Mouse (Mus musculus) stomach, embryonic 16.5 days (tissue): Measurements from ENCODE around the gene Gsg1l. TPM values are rescaled to one million over a fixed set of nuclear protein-coding genes. Genes with fewer than 3 reads are reported as not detected.

Source experiments
- ATAC-seq: fragments of 200-750 bp; cut with Nextera tagmentation; 2 replicates; pipeline ENCODE4 v1.8.0; 2017; ENCODE audit warnings: moderate number of reproducible peaks, moderate TSS enrichment; ENCODE audit not compliant: insufficient read depth, low FRiP score
- H3K27ac ChIP-seq: fragments of 300-500 bp; sonication (generic); 2 replicates; pipeline ENCODE4 v1.5.1; 2014; ENCODE audit warnings: low read length
- H3K27me3 ChIP-seq: fragments of 300-500 bp; sonication (generic); 2 replicates; pipeline ENCODE4 v1.6.1; 2014; ENCODE audit warnings: low read length, control low read depth, mixed read lengths; ENCODE audit not compliant: control insufficient read depth, insufficient read depth
- H3K36me3 ChIP-seq: fragments of 300-500 bp; sonication (generic); 2 replicates; pipeline ENCODE4 v1.6.1; 2014; ENCODE audit warnings: low read length; ENCODE audit not compliant: control insufficient read depth, insufficient read depth
- H3K4me1 ChIP-seq: fragments of 300-500 bp; sonication (generic); 2 replicates; pipeline ENCODE4 v1.6.1; 2014; ENCODE audit warnings: low read length, control low read depth, mixed read lengths; ENCODE audit not compliant: control insufficient read depth, insufficient read depth
- H3K4me2 ChIP-seq: fragments of 300-500 bp; sonication (generic); 2 replicates; pipeline ENCODE4 v1.6.1; 2014; ENCODE audit warnings: low read depth, low read length, mixed read lengths
- H3K4me3 ChIP-seq: fragments of 300-500 bp; sonication (generic); replicated peaks from 2 replicates; pipeline ENCODE4 v1.5.1; 2014; ENCODE audit warnings: mild to moderate bottlenecking, low read length
- H3K9ac ChIP-seq: fragments of 300-500 bp; sonication (generic); 2 replicates; pipeline ENCODE4 v1.6.1; 2014; ENCODE audit warnings: low read length
- H3K9me3 ChIP-seq: fragments of 300-500 bp; sonication (generic); replicated peaks from 2 replicates; pipeline ENCODE4 v1.6.1; 2016; ENCODE audit warnings: low read length, control low read depth; ENCODE audit not compliant: control insufficient read depth
- WGBS: fragments of 180-500 bp; shearing (Covaris S2); extraction: QIAGEN DNeasy Blood & Tissue Kit; methylation state at CpG from one replicate; pipeline ENCODE4 v1.1.7; 2014; 5-methylcytosine and 5-hydroxymethylcytosine counted together
- polyA plus RNA-seq: library from polyadenylated mRNA; unstranded; fragments of >200 nt; fragmentation: Nextera tagmentation; extraction: Ambion mirVana; gene quantifications from 2 replicates; pipeline ENCODE4 v1.2.1, GENCODE M21; 2015

Gsg1l gene
- polyA plus RNA-seq, 1 experiment from 2014 or later: 0.77 TPM

- H3K4me1 ChIP-seq: peaks cover 11% of the 10 kb centered on the region; the same call in 1 of the 2 replicates
- no peaks in the 10 kb centered on the region for H3K36me3 ChIP-seq
- no peak overlapping the region for H3K4me2 ChIP-seq
- no peaks in the 10 kb centered on the region for H3K9me3 ChIP-seq
- H3K27me3 ChIP-seq: no peaks in the 10 kb centered on the region
- 56% methylated on average over 5 of the region's 5 CpGs for WGBS
- no peak overlapping the region for H3K4me3 ChIP-seq
- no peak overlapping the region for H3K27ac ChIP-seq
- no peak overlapping the region for H3K9ac ChIP-seq
- no peak for ATAC-seq
Measured at GRCm38 (mm10) chr7:125931602-125932001, 150.6 kb downstream of the Gsg1l start.

DNA sequence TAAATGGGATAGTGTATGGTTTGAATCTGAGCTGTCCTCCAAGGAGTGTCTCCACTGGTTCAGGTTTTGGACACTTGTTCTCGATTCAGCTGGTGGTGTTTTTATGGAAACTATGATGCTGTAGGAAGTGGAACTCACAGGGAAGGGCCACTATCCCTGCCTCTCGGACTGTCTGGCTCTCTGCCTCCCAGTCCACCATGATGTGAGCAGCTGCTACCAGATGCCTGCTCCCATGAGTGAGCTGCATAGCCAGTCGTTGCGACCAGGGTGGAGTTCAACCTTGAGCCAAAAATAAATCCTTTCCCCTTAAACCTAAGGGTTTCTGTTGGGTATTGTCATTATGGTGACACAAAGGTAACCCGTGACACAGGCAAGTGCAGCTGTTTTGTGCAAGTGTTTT is 158.2 kb downstream of the Gsg1l start:
- ATAC-seq: no peak
- WGBS: 68% methylated on average over 5 of the region's 5 CpGs
- no peak overlapping the region for H3K27ac ChIP-seq

DNA sequence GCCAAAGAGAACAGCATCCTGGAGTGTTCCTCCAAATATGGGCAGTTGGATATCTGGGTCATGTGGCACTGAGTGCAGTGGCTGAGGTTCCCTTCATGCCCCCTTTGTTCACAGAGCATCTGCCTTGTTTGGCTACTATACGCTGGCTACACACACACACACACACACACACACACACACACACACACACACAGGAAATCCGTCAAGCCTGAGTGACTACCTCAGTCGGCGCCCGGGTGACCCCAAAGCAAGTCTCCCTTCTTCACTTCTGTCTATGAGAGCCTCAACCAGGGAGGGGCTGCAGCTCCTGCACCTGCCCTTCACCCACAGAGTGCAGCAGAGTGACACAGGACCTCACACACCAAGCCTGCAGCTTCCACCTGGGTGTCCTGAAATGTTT is 161.4 kb downstream of the Gsg1l start:
- Histone ChIP-seq H3K36me3 (no peaks in the 10 kb centered on the region), H3K4me1 (no peaks in the 10 kb centered on the region), H3K4me3 (no peak overlapping the region), H3K27ac (no peak overlapping the region), H3K4me2 (no peak overlapping the region), H3K9ac (no peak overlapping the region), H3K27me3 (no peaks in the 10 kb centered on the region), H3K9me3 (no peaks in the 10 kb centered on the region)
- WGBS: 49% methylated on average over 5 of the region's 5 CpGs
- no peak for ATAC-seq

More for the DNA sequence above, 158.2 kb downstream of the Gsg1l start:
- Histone ChIP-seq H3K27me3 (no peaks in the 10 kb centered on the region), H3K9me3 (no peaks in the 10 kb centered on the region), H3K36me3 (no peaks in the 10 kb centered on the region), H3K4me2 (no peak overlapping the region), H3K9ac (no peak overlapping the region), H3K4me1 (no peaks in the 10 kb centered on the region), H3K4me3 (no peak overlapping the region)

DNA sequence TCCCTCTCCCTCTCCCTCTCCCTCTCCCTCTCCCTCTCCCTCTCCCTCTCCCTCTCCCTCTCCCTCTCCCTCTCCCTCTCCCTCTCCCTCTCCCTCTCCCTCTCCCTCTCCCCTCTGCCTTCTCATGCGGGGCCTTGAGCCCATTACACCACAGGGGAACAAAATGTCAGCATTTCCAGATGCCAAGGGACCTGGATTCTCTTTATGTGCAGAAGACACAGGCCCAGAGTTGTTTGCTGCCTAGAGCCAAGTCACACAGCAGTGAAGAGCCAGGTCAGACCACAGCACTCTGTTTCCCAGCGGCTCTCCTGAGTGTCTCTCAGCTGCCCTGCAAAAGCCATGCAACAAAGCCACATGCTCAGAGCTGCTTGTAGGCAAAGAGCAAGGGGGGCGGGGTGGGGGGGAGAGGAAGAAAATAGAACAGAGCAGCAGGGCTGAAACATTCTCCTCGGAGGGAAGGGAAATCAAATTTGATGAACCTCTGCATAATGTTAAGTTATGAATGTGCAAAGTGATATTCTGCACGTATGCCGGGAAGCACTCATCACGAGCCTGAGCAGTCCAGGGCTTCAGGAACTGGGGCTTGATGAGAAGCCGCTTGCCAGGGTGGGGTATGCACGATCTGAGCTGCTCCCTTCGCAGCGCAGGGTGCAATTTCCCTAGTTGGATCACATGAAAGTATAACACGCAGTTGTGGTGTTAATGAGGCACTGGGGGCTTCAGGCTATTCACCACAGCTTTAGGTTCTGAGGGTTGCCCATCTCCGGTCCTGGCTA is 181.6 kb downstream of the Gsg1l start:
- H3K36me3 ChIP-seq: no peaks in the 10 kb centered on the region
- H3K9ac ChIP-seq: no peak overlapping the region
- H3K27ac ChIP-seq: no peak overlapping the region
- no peaks in the 10 kb centered on the region for H3K9me3 ChIP-seq
- 60% methylated on average over 13 of the region's 13 CpGs for WGBS
- H3K27me3 ChIP-seq: no peaks in the 10 kb centered on the region
- no peaks in the 10 kb centered on the region for H3K4me1 ChIP-seq
- H3K4me3 ChIP-seq: no peak overlapping the region
- ATAC-seq: no peak
- no peak overlapping the region for H3K4me2 ChIP-seq

GRCm38 (mm10) chr7:125899916-125900315 is 182.3 kb downstream of the Gsg1l start:
- H3K4me1 ChIP-seq: no peaks in the 10 kb centered on the region
- no peaks in the 10 kb centered on the region for H3K27me3 ChIP-seq
- no peak overlapping the region for H3K9ac ChIP-seq
- H3K27ac ChIP-seq: no peak overlapping the region
- no peaks in the 10 kb centered on the region for H3K9me3 ChIP-seq
- H3K36me3 ChIP-seq: no peaks in the 10 kb centered on the region
- no peak overlapping the region for H3K4me3 ChIP-seq
- WGBS: 58% methylated on average over 2 of the region's 2 CpGs
- H3K4me2 ChIP-seq: no peak overlapping the region
- no peak for ATAC-seq

- Histone ChIP-seq H3K4me1 (no peaks in the 10 kb centered on the region), H3K9me3 (no peaks in the 10 kb centered on the region), H3K9ac (no peak overlapping the region), H3K4me2 (no peak overlapping the region), H3K36me3 (no peaks in the 10 kb centered on the region), H3K27ac (peak overlapping the region; percentile 47; the same call in 1 of the 2 replicates), H3K27me3 (no peaks in the 10 kb centered on the region), H3K4me3 (no peak overlapping the region)
- 21% methylated on average over 7 of the region's 7 CpGs for WGBS
- peak; percentile 96 for ATAC-seq
Measured at GRCm38 (mm10) chr7:125899036-125899435, 183.2 kb downstream of the Gsg1l start.

DNA sequence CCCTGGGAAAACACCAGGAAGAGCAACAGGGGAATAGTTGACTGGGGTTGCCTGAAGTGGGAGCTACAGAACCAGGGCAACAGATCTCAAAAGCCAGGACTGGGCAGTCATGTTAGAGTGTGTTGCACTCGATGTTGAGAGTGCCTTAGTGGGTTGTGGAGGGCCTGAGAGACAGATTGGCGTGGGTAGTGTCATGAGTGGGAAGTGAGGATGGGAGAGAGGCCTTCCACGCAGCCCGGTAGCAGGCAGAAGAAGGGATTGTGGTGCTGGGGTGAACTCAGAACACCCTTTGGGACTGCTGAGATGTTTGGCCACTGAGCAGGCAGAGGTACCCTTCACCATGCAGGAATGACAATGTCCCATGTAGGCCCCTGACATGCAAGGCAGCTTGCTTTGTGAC is 185.2 kb downstream of the Gsg1l start:
- Histone ChIP-seq H3K9me3 (no peaks in the 10 kb centered on the region), H3K4me2 (no peak overlapping the region), H3K4me3 (no peak overlapping the region), H3K27ac (no peak overlapping the region), H3K36me3 (no peaks in the 10 kb centered on the region), H3K9ac (no peak overlapping the region), H3K27me3 (no peaks in the 10 kb centered on the region), H3K4me1 (no peaks in the 10 kb centered on the region)
- ATAC-seq: no peak
- WGBS: 78% methylated on average over 4 of the region's 4 CpGs

DNA sequence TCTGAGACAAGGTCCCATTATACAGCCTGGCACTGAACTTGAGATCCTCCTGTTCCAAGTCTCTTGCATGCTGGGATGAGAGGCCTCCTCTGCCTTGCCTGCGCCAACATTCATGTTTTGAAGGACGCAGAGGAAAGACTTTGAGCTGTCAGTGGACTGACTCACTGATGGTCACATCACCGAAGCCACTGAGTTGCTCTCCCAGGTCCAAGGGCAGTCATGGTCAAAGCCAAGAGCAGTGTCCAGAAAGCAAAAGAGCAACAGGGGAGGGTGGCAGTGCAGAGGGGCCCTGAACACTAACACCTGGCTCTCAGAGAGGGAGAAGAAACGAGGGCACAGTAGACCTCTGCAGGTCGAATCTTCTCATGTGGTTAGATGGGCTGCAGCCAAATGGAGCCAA is 188.6 kb downstream of the Gsg1l start:
- 85% methylated on average over 5 of the region's 5 CpGs for WGBS

GRCm38 (mm10) chr7:125888373-125888772 is 193.8 kb downstream of the Gsg1l start:
- WGBS: 46% methylated on average over 12 of the region's 12 CpGs
- no peaks in the 10 kb centered on the region for H3K36me3 ChIP-seq

More for the DNA sequence above, 188.6 kb downstream of the Gsg1l start:
- H3K4me2 ChIP-seq: no peak overlapping the region
- H3K4me1 ChIP-seq: no peaks in the 10 kb centered on the region
- no peak overlapping the region for H3K4me3 ChIP-seq
- no peaks in the 10 kb centered on the region for H3K36me3 ChIP-seq
- ATAC-seq: no peak
- H3K27me3 ChIP-seq: no peaks in the 10 kb centered on the region
- H3K9me3 ChIP-seq: no peaks in the 10 kb centered on the region
- H3K27ac ChIP-seq: no peak overlapping the region
- no peak overlapping the region for H3K9ac ChIP-seq

More at GRCm38 (mm10) chr7:125888373-125888772, 193.8 kb downstream of the Gsg1l start:
- H3K4me3 ChIP-seq: no peak overlapping the region
- no peak overlapping the region for H3K27ac ChIP-seq
- H3K27me3 ChIP-seq: no peaks in the 10 kb centered on the region
- no peaks in the 10 kb centered on the region; the same call in 1 of the 2 replicates for H3K4me1 ChIP-seq
- H3K9me3 ChIP-seq: no peaks in the 10 kb centered on the region
- no peak for ATAC-seq
- no peak overlapping the region for H3K4me2 ChIP-seq
- H3K9ac ChIP-seq: no peak overlapping the region
